Mouse (Mus musculus) liver, embryonic 11.5 days (tissue): ENCODE data around the gene Myadml2. TPM values are rescaled to one million over a fixed set of nuclear protein-coding genes. Genes with fewer than 3 reads are reported as not detected.
A peak's percentile ranks its signal among the peaks of the same experiment; 100 is the strongest.

Experiments
- ATAC-seq: fragments of 200-750 bp; cut with Nextera tagmentation; replicated peaks from 2 replicates; pipeline ENCODE4 v1.8.0; 2017; ENCODE audit warnings: moderate number of reproducible peaks, mild to moderate bottlenecking, moderate TSS enrichment, moderate library complexity; ENCODE audit not compliant: low FRiP score
- DNase-seq: peaks from one replicate; pipeline ENCODE4 v3.0.0-alpha.2; 2017; ENCODE audit warnings: low spot score
- H3K27ac ChIP-seq: fragments of 300-500 bp; sonication (generic); 2 replicates; pipeline ENCODE4 v1.5.1; 2014; ENCODE audit warnings: mild to moderate bottlenecking, low read depth, low read length, control low read depth
- H3K27me3 ChIP-seq: fragments of 300-500 bp; sonication (generic); replicated peaks from 2 replicates; pipeline ENCODE4 v1.6.1; 2014; ENCODE audit warnings: low read length, mixed read lengths; ENCODE audit not compliant: control insufficient read depth, insufficient read depth
- H3K36me3 ChIP-seq: fragments of 300-500 bp; sonication (generic); 2 replicates; pipeline ENCODE4 v1.6.1; 2014; ENCODE audit warnings: mild to moderate bottlenecking, low read length, moderate library complexity, mixed read lengths; ENCODE audit not compliant: control insufficient read depth, insufficient read depth
- H3K4me1 ChIP-seq: fragments of 300-500 bp; sonication (generic); replicated peaks from 2 replicates; pipeline ENCODE4 v1.6.1; 2014; ENCODE audit warnings: low read length, mixed read lengths; ENCODE audit not compliant: control insufficient read depth, insufficient read depth
- H3K4me2 ChIP-seq: fragments of 300-500 bp; sonication (generic); 2 replicates; pipeline ENCODE4 v1.6.1; 2014; ENCODE audit warnings: mild to moderate bottlenecking, control low read depth, moderate library complexity
- H3K4me3 ChIP-seq: fragments of 300-500 bp; sonication (generic); 2 replicates; pipeline ENCODE4 v1.5.1; 2014; ENCODE audit warnings: low read depth, low read length, control low read depth
- H3K9ac ChIP-seq: fragments of 300-500 bp; sonication (generic); 2 replicates; pipeline ENCODE4 v1.6.1; 2014; ENCODE audit warnings: low read depth, low read length, control low read depth
- H3K9me3 ChIP-seq: fragments of 300-500 bp; sonication (generic); 2 replicates; pipeline ENCODE4 v1.6.1; 2016; ENCODE audit warnings: low read length, inconsistent platforms, mixed read lengths; ENCODE audit not compliant: control insufficient read depth
- WGBS: fragments of 180-500 bp; shearing (Covaris S2); extraction: QIAGEN DNeasy Blood & Tissue Kit; methylation state at CpG from one replicate; pipeline ENCODE4 v1.1.7; 2014; 5-methylcytosine and 5-hydroxymethylcytosine counted together
- polyA plus RNA-seq: library from polyadenylated mRNA; unstranded; fragments of >200 nt; fragmentation: Nextera tagmentation; extraction: Ambion mirVana; gene quantifications from 2 replicates; pipeline ENCODE4 v1.2.1, GENCODE M21; 2014

The Myadml2 gene
- polyA plus RNA-seq, 1 experiment from 2014 or later, result 0.60 TPM

- 1% methylated on average over 83 of the region's 83 CpGs for WGBS
- peak within 1 kb of the TSS; percentile 66 for H3K4me3 ChIP-seq
- peak within 1 kb of the TSS; percentile 85 for H3K27ac ChIP-seq
- H3K9ac ChIP-seq, result peak within 1 kb of the TSS; percentile 68
- H3K27me3 ChIP-seq, result no peaks in the 10 kb centered on the region
- H3K9me3 ChIP-seq, result no peaks in the 10 kb centered on the region
- DNase-seq (peak; percentile 98), ATAC-seq (peak; percentile 97)
- H3K4me1 ChIP-seq, result peaks cover 10% of the 10 kb centered on the region; the same call in 1 of the 2 replicates
- 0 out of 2 replicates have a peak, but pooled peaks cover 2% of the 10 kb centered on the region for H3K36me3 ChIP-seq
- peak within 1 kb of the TSS; percentile 95 for H3K4me2 ChIP-seq
Measured at GRCm38 (mm10) chr11:120672687-120673593, 25.0 kb upstream of the Myadml2 start, which contains the start of gene Aspscr1. TSS of gene Aspscr1 (plus strand) at chr11:120672973.

- H3K9ac ChIP-seq, result no peak overlapping the region
- no peak for DNase-seq
- no peaks in the 10 kb centered on the region for H3K4me1 ChIP-seq
- no peaks in the 10 kb centered on the region for H3K36me3 ChIP-seq
- no peak overlapping the region for H3K27ac ChIP-seq
- H3K27me3 ChIP-seq, result peaks cover 41% of the 10 kb centered on the region
- H3K4me3 ChIP-seq, result no peak overlapping the region
- ATAC-seq, result no peak
- 17% methylated on average over 3 of the region's 3 CpGs for WGBS
- no peaks in the 10 kb centered on the region for H3K9me3 ChIP-seq
- no peak overlapping the region for H3K4me2 ChIP-seq
Measured at GRCm38 (mm10) chr11:120666617-120667016, 18.7 kb upstream of the Myadml2 start.

GRCm38 (mm10) chr11:120665406-120665805 lies 17.4 kb upstream of the Myadml2 start:
- Histone ChIP-seq H3K9me3 (no peaks in the 10 kb centered on the region), H3K4me3 (no peak overlapping the region), H3K27ac (no peak overlapping the region), H3K27me3 (peaks cover 53% of the 10 kb centered on the region), H3K9ac (no peak overlapping the region), H3K4me1 (peaks cover 10% of the 10 kb centered on the region), H3K4me2 (no peak overlapping the region; the same call in 1 of the 2 replicates), H3K36me3 (no peaks in the 10 kb centered on the region)
- WGBS, result 77% methylated on average over 3 of the region's 3 CpGs
- ATAC-seq (no peak), DNase-seq (no peak)

- H3K9me3 ChIP-seq, result no peaks in the 10 kb centered on the region
- H3K36me3 ChIP-seq, result no peaks in the 10 kb centered on the region
- ATAC-seq, result no peak
- H3K4me1 ChIP-seq, result peaks cover 19% of the 10 kb centered on the region
- H3K4me3 ChIP-seq, result no peak overlapping the region
- H3K27me3 ChIP-seq, result peaks cover 70% of the 10 kb centered on the region
- WGBS, result 86% methylated on average over 5 of the region's 5 CpGs
- no peak overlapping the region for H3K27ac ChIP-seq
- no peak for DNase-seq
- H3K9ac ChIP-seq, result no peak overlapping the region
- H3K4me2 ChIP-seq, result no peak overlapping the region
Measured at GRCm38 (mm10) chr11:120663714-120664113, 15.8 kb upstream of the Myadml2 start.

- H3K36me3 ChIP-seq, result no peaks in the 10 kb centered on the region
- WGBS, result 68% methylated on average over 6 of the region's 6 CpGs
- peaks cover 79% of the 10 kb centered on the region for H3K27me3 ChIP-seq
- H3K9me3 ChIP-seq, result no peaks in the 10 kb centered on the region
- ATAC-seq (no peak), DNase-seq (no peak)
- no peak overlapping the region for H3K4me2 ChIP-seq
- no peak overlapping the region for H3K27ac ChIP-seq
- H3K4me3 ChIP-seq, result no peak overlapping the region
- no peak overlapping the region for H3K9ac ChIP-seq
- peaks cover 19% of the 10 kb centered on the region for H3K4me1 ChIP-seq
Measured at GRCm38 (mm10) chr11:120662759-120663158, 14.8 kb upstream of the Myadml2 start.

- Histone ChIP-seq H3K4me1 (peaks cover 19% of the 10 kb centered on the region), H3K9me3 (no peaks in the 10 kb centered on the region), H3K4me2 (peak within 1 kb of the TSS; percentile 70), H3K27ac (no peak within 1 kb of the TSS), H3K36me3 (no peaks in the 10 kb centered on the region), H3K9ac (0 out of 2 replicates have a peak within 1 kb of the TSS, but pooled peaks have one; percentile 20), H3K27me3 (peaks cover 93% of the 10 kb centered on the region), H3K4me3 (peak within 1 kb of the TSS; percentile 50)
- 2% methylated on average over 35 of the region's 35 CpGs for WGBS
- ATAC-seq (no peak), DNase-seq (no peak)
Measured at GRCm38 (mm10) chr11:120661076-120661460, 13.1 kb upstream of the Myadml2 start, which contains the start of gene Notum. TSS of gene Notum (minus strand) at chr11:120661175.

- Histone ChIP-seq H3K4me1 (peaks cover 19% of the 10 kb centered on the region), H3K9me3 (no peaks in the 10 kb centered on the region), H3K36me3 (no peaks in the 10 kb centered on the region), H3K27ac (no peak overlapping the region), H3K4me2 (peak overlapping the region; percentile 70), H3K27me3 (peaks cover 92% of the 10 kb centered on the region), H3K9ac (0 out of 2 replicates have a peak overlapping the region, but pooled peaks have one; percentile 20), H3K4me3 (peak overlapping the region; percentile 50)
- WGBS, result 1% methylated on average over 91 of the region's 95 CpGs
- no peak; the same call in 1 of the 2 replicates for ATAC-seq
- DNase-seq, result peak; percentile 51
Measured at GRCm38 (mm10) chr11:120660301-120661075, 12.5 kb upstream of the Myadml2 start.

GRCm38 (mm10) chr11:120659509-120660300 lies 11.7 kb upstream of the Myadml2 start:
- H3K9me3 ChIP-seq, result no peaks in the 10 kb centered on the region
- H3K27me3 ChIP-seq, result peaks cover 84% of the 10 kb centered on the region
- no peak overlapping the region for H3K9ac ChIP-seq
- H3K4me1 ChIP-seq, result peaks cover 19% of the 10 kb centered on the region
- no peak overlapping the region for H3K27ac ChIP-seq
- WGBS, result 6% methylated on average over 50 of the region's 50 CpGs
- ATAC-seq (no peak), DNase-seq (peak; percentile 48)
- H3K4me3 ChIP-seq, result peak overlapping the region; percentile 50
- H3K4me2 ChIP-seq, result peak overlapping the region; percentile 70
- no peaks in the 10 kb centered on the region for H3K36me3 ChIP-seq
